Mouse (Mus musculus): ENCODE measurements around the gene Ppp1r21. TPM values are rescaled to one million over a fixed set of nuclear protein-coding genes. Genes with fewer than 3 reads are reported as not detected.
A peak's percentile ranks its signal among the peaks of the same experiment; 100 is the strongest.

The Ppp1r21 gene
- polyA plus RNA-seq, 1 experiment from 2014 or later, result 17.4 TPM

GRCm38 (mm10) chr17:88537842-88538430, 8.0 kb downstream of the Ppp1r21 start:
- Histone ChIP-seq H3K27me3 (ENCODE audit: poor library complexity, severe bottlenecking) (no peaks in the 10 kb centered on the region), H3K9me3 (no peaks in the 10 kb centered on the region), H3K27ac (no peak overlapping the region), H3K36me3 (replicated peaks) (no peaks in the 10 kb centered on the region), H3K4me1 (peaks cover 4% of the 10 kb centered on the region), H3K4me3 (no peak overlapping the region)
- WGBS, result 93% methylated on average over 8 of the region's 8 CpGs
- DNase-seq (ENCODE audit: extremely low spot score, low spot score), result no peak

- no peak overlapping the region for H3K4me3 ChIP-seq
- H3K27ac ChIP-seq, result peak overlapping the region; percentile 65
- peaks cover 23% of the 10 kb centered on the region for H3K36me3 ChIP-seq (replicated peaks)
- peaks cover 12% of the 10 kb centered on the region for H3K4me1 ChIP-seq
- DNase-seq (ENCODE audit: extremely low spot score, low spot score), result no peak
- WGBS, result 50% methylated on average over 15 of the region's 15 CpGs
- no peaks in the 10 kb centered on the region for H3K9me3 ChIP-seq
- no peaks in the 10 kb centered on the region for H3K27me3 ChIP-seq (ENCODE audit: poor library complexity, severe bottlenecking)
Observed at GRCm38 (mm10) chr17:88542771-88543416, 13.0 kb downstream of the Ppp1r21 start.

GRCm38 (mm10) chr17:88543417-88543782, 13.5 kb downstream of the Ppp1r21 start:
- Histone ChIP-seq H3K4me3 (no peak overlapping the region), H3K36me3 (replicated peaks) (peaks cover 26% of the 10 kb centered on the region), H3K27ac (peak overlapping the region; percentile 65), H3K4me1 (peaks cover 12% of the 10 kb centered on the region), H3K27me3 (ENCODE audit: poor library complexity, severe bottlenecking) (no peaks in the 10 kb centered on the region), H3K9me3 (no peaks in the 10 kb centered on the region)
- WGBS, result 77% methylated on average over 3 of the region's 3 CpGs
- DNase-seq (ENCODE audit: extremely low spot score, low spot score), result no peak

GRCm38 (mm10) chr17:88545217-88545784, 15.4 kb downstream of the Ppp1r21 start:
- no peaks in the 10 kb centered on the region for H3K9me3 ChIP-seq
- H3K36me3 ChIP-seq (replicated peaks), result peaks cover 37% of the 10 kb centered on the region
- 93% methylated on average over 15 of the region's 15 CpGs for WGBS
- H3K27ac ChIP-seq, result no peak overlapping the region
- no peak for DNase-seq (ENCODE audit: extremely low spot score, low spot score)
- peaks cover 12% of the 10 kb centered on the region for H3K4me1 ChIP-seq
- H3K4me3 ChIP-seq, result no peak overlapping the region
- H3K27me3 ChIP-seq (ENCODE audit: poor library complexity, severe bottlenecking), result no peaks in the 10 kb centered on the region

GRCm38 (mm10) chr17:88546745-88547144, 16.8 kb downstream of the Ppp1r21 start:
- Histone ChIP-seq H3K4me1 (peaks cover 12% of the 10 kb centered on the region), H3K27ac (no peak overlapping the region), H3K36me3 (replicated peaks) (peaks cover 37% of the 10 kb centered on the region), H3K4me3 (no peak overlapping the region), H3K27me3 (ENCODE audit: poor library complexity, severe bottlenecking) (no peaks in the 10 kb centered on the region), H3K9me3 (no peaks in the 10 kb centered on the region)
- no peak for DNase-seq (ENCODE audit: extremely low spot score, low spot score)
- 88% methylated on average over 4 of the region's 4 CpGs for WGBS

- H3K4me1 ChIP-seq, result peaks cover 13% of the 10 kb centered on the region
- H3K27me3 ChIP-seq (ENCODE audit: poor library complexity, severe bottlenecking), result no peaks in the 10 kb centered on the region
- H3K9me3 ChIP-seq, result no peaks in the 10 kb centered on the region
- peaks cover 34% of the 10 kb centered on the region for H3K36me3 ChIP-seq (replicated peaks)
- DNase-seq (ENCODE audit: extremely low spot score, low spot score), result no peak
- no peak overlapping the region for H3K4me3 ChIP-seq
- WGBS, result 85% methylated on average over 24 of the region's 24 CpGs
- no peak overlapping the region for H3K27ac ChIP-seq
Observed at GRCm38 (mm10) chr17:88549411-88550191, 19.7 kb downstream of the Ppp1r21 start.

GRCm38 (mm10) chr17:88550351-88550750, 20.4 kb downstream of the Ppp1r21 start:
- WGBS, result 79% methylated on average over 5 of the region's 5 CpGs

GRCm38 (mm10) chr17:88550981-88551940, 21.3 kb downstream of the Ppp1r21 start:
- peaks cover 39% of the 10 kb centered on the region for H3K36me3 ChIP-seq (replicated peaks)
- DNase-seq (ENCODE audit: extremely low spot score, low spot score), result no peak
- H3K9me3 ChIP-seq, result no peaks in the 10 kb centered on the region
- H3K4me1 ChIP-seq, result peaks cover 13% of the 10 kb centered on the region
- H3K27ac ChIP-seq, result no peak overlapping the region
- WGBS, result 77% methylated on average over 10 of the region's 10 CpGs
- no peaks in the 10 kb centered on the region for H3K27me3 ChIP-seq (ENCODE audit: poor library complexity, severe bottlenecking)
- no peak overlapping the region for H3K4me3 ChIP-seq

More at GRCm38 (mm10) chr17:88550351-88550750, 20.4 kb downstream of the Ppp1r21 start:
- H3K4me3 ChIP-seq, result no peak overlapping the region
- peaks cover 13% of the 10 kb centered on the region for H3K4me1 ChIP-seq
- no peaks in the 10 kb centered on the region for H3K9me3 ChIP-seq
- peaks cover 36% of the 10 kb centered on the region for H3K36me3 ChIP-seq (replicated peaks)
- no peak for DNase-seq (ENCODE audit: extremely low spot score, low spot score)
- H3K27me3 ChIP-seq (ENCODE audit: poor library complexity, severe bottlenecking), result no peaks in the 10 kb centered on the region
- H3K27ac ChIP-seq, result no peak overlapping the region

GRCm38 (mm10) chr17:88552556-88552955, 22.6 kb downstream of the Ppp1r21 start:
- no peaks in the 10 kb centered on the region for H3K9me3 ChIP-seq
- H3K4me3 ChIP-seq, result no peak overlapping the region
- H3K4me1 ChIP-seq, result peaks cover 13% of the 10 kb centered on the region
- peaks cover 47% of the 10 kb centered on the region for H3K36me3 ChIP-seq (replicated peaks)
- peak overlapping the region; percentile 21; the same call in 1 of the 2 replicates for H3K27ac ChIP-seq
- WGBS, result 25% methylated on average over 6 of the region's 6 CpGs
- DNase-seq (ENCODE audit: extremely low spot score, low spot score), result no peak
- no peaks in the 10 kb centered on the region for H3K27me3 ChIP-seq (ENCODE audit: poor library complexity, severe bottlenecking)

GRCm38 (mm10) chr17:88553001-88553449, 23.1 kb downstream of the Ppp1r21 start:
- no peak overlapping the region for H3K4me3 ChIP-seq
- H3K27ac ChIP-seq, result peak overlapping the region; percentile 21; the same call in 1 of the 2 replicates
- no peaks in the 10 kb centered on the region for H3K9me3 ChIP-seq
- H3K4me1 ChIP-seq, result peaks cover 14% of the 10 kb centered on the region
- H3K36me3 ChIP-seq (replicated peaks), result peaks cover 42% of the 10 kb centered on the region
- H3K27me3 ChIP-seq (ENCODE audit: poor library complexity, severe bottlenecking), result no peaks in the 10 kb centered on the region
- no peak for DNase-seq (ENCODE audit: extremely low spot score, low spot score)
- 48% methylated on average over 8 of the region's 8 CpGs for WGBS

GRCm38 (mm10) chr17:88553473-88554087, 23.7 kb downstream of the Ppp1r21 start:
- Histone ChIP-seq H3K9me3 (no peaks in the 10 kb centered on the region), H3K27ac (no peak overlapping the region), H3K4me3 (no peak overlapping the region), H3K36me3 (replicated peaks) (peaks cover 39% of the 10 kb centered on the region), H3K27me3 (ENCODE audit: poor library complexity, severe bottlenecking) (no peaks in the 10 kb centered on the region), H3K4me1 (peaks cover 18% of the 10 kb centered on the region)
- DNase-seq (ENCODE audit: extremely low spot score, low spot score), result no peak
- WGBS, result 87% methylated on average over 11 of the region's 11 CpGs
